Mouse (Mus musculus) hindbrain, embryonic 12.5 days (tissue): ENCODE data around the gene Ccnk. TPM values are rescaled to one million over a fixed set of nuclear protein-coding genes. Genes with fewer than 3 reads are reported as not detected.

Experiments
- ATAC-seq: fragments of 200-750 bp; cut with Nextera tagmentation; 2 replicates; pipeline ENCODE4 v1.8.0; 2017; ENCODE audit warnings: moderate TSS enrichment; ENCODE audit not compliant: low FRiP score
- H3K27ac ChIP-seq: fragments of 300-500 bp; sonication (generic); 2 replicates; pipeline ENCODE4 v1.5.1; 2016; ENCODE audit warnings: mild to moderate bottlenecking
- H3K27me3 ChIP-seq: fragments of 300-500 bp; sonication (generic); 2 replicates; pipeline ENCODE4 v1.6.1; 2016; ENCODE audit warnings: mild to moderate bottlenecking
- H3K36me3 ChIP-seq: fragments of 300-500 bp; sonication (generic); 2 replicates; pipeline ENCODE4 v1.6.1; 2016; ENCODE audit warnings: mild to moderate bottlenecking
- H3K4me1 ChIP-seq: fragments of 300-500 bp; sonication (generic); 2 replicates; pipeline ENCODE4 v1.6.1; 2016
- H3K4me2 ChIP-seq: fragments of 300-500 bp; sonication (generic); replicated peaks from 2 replicates; pipeline ENCODE4 v1.6.1; 2016; ENCODE audit warnings: mild to moderate bottlenecking
- H3K4me3 ChIP-seq: fragments of 300-500 bp; sonication (generic); 2 replicates; pipeline ENCODE4 v1.5.1; 2016; ENCODE audit warnings: mild to moderate bottlenecking
- H3K9ac ChIP-seq: fragments of 300-500 bp; sonication (generic); 2 replicates; pipeline ENCODE4 v1.6.1; 2016; ENCODE audit warnings: mild to moderate bottlenecking, moderate library complexity
- H3K9me3 ChIP-seq: fragments of 300-500 bp; sonication (generic); replicated peaks from 2 replicates; pipeline ENCODE4 v1.6.1; 2016; ENCODE audit warnings: mild to moderate bottlenecking
- WGBS: fragments of 180-500 bp; shearing (Covaris S2); methylation state at CpG from one replicate; pipeline ENCODE4 v1.1.7; 2016; 5-methylcytosine and 5-hydroxymethylcytosine counted together
- polyA plus RNA-seq: library from polyadenylated mRNA; unstranded; fragments of >200 nt; fragmentation: Nextera tagmentation; extraction: Ambion mirVana; gene quantifications from 2 replicates; pipeline ENCODE4 v1.2.1, GENCODE M21; 2016

Gene Ccnk
- 2.9 and 3.6 TPM in 2 replicates for polyA plus RNA-seq

- peak within 1 kb of the TSS; percentile 99 for H3K4me3 ChIP-seq
- H3K27ac ChIP-seq, result peak within 1 kb of the TSS; percentile 83
- H3K4me1 ChIP-seq, result peaks cover 29% of the 10 kb centered on the region
- H3K36me3 ChIP-seq, result peaks cover 26% of the 10 kb centered on the region
- peak within 1 kb of the TSS; percentile 92 for H3K9ac ChIP-seq
- H3K27me3 ChIP-seq, result no peaks in the 10 kb centered on the region
- no peaks in the 10 kb centered on the region for H3K9me3 ChIP-seq
- ATAC-seq, result peak; percentile 99
- WGBS, result under 1% methylated on average over 78 of the region's 82 CpGs
- H3K4me2 ChIP-seq, result peak within 1 kb of the TSS; percentile 89
These were observed at the start of gene Ccnk for GRCm38 (mm10) chr12:108179321-108180266. TSS of gene Ccnk (plus strand) at chr12:108179579.

- no peaks in the 10 kb centered on the region for H3K27me3 ChIP-seq
- no peak overlapping the region for H3K27ac ChIP-seq
- ATAC-seq, result no peak
- no peak overlapping the region for H3K4me2 ChIP-seq
- H3K36me3 ChIP-seq, result peaks cover 36% of the 10 kb centered on the region
- WGBS, result 90% methylated on average over 8 of the region's 8 CpGs
- H3K4me3 ChIP-seq, result no peak overlapping the region
- H3K9ac ChIP-seq, result no peak overlapping the region
- no peaks in the 10 kb centered on the region for H3K9me3 ChIP-seq
- 0 out of 2 replicates have a peak, but pooled peaks cover 3% of the 10 kb centered on the region for H3K4me1 ChIP-seq
These were observed 46.8 kb upstream of the Ccnk start for GRCm38 (mm10) chr12:108132450-108133070.

- H3K4me3 ChIP-seq, result no peak overlapping the region
- no peaks in the 10 kb centered on the region for H3K27me3 ChIP-seq
- H3K4me2 ChIP-seq, result no peak overlapping the region
- WGBS, result 64% methylated on average over 2 of the region's 2 CpGs
- H3K27ac ChIP-seq, result no peak overlapping the region
- H3K9ac ChIP-seq, result no peak overlapping the region
- H3K9me3 ChIP-seq, result no peaks in the 10 kb centered on the region
- no peak for ATAC-seq
- H3K4me1 ChIP-seq, result 0 out of 2 replicates have a peak, but pooled peaks cover 3% of the 10 kb centered on the region
- peaks cover 32% of the 10 kb centered on the region for H3K36me3 ChIP-seq
These were observed 46.2 kb upstream of the Ccnk start for GRCm38 (mm10) chr12:108133181-108133580.

GRCm38 (mm10) chr12:108135610-108136208 lies 43.7 kb upstream of the Ccnk start:
- H3K36me3 ChIP-seq, result peaks cover 21% of the 10 kb centered on the region
- ATAC-seq, result no peak
- no peak overlapping the region for H3K4me2 ChIP-seq
- no peaks in the 10 kb centered on the region for H3K9me3 ChIP-seq
- 83% methylated on average over 6 of the region's 6 CpGs for WGBS
- no peak overlapping the region for H3K4me3 ChIP-seq
- 0 out of 2 replicates have a peak, but pooled peaks cover 3% of the 10 kb centered on the region for H3K4me1 ChIP-seq
- no peak overlapping the region for H3K9ac ChIP-seq
- H3K27me3 ChIP-seq, result no peaks in the 10 kb centered on the region
- no peak overlapping the region for H3K27ac ChIP-seq

GRCm38 (mm10) chr12:108143624-108144498 lies 35.5 kb upstream of the Ccnk start:
- H3K4me2 ChIP-seq, result no peak overlapping the region
- no peak overlapping the region for H3K4me3 ChIP-seq
- peaks cover 15% of the 10 kb centered on the region; the same call in 1 of the 2 replicates for H3K36me3 ChIP-seq
- ATAC-seq, result no peak
- no peak overlapping the region for H3K9ac ChIP-seq
- no peaks in the 10 kb centered on the region for H3K4me1 ChIP-seq
- 90% methylated on average over 5 of the region's 5 CpGs for WGBS
- no peak overlapping the region for H3K27ac ChIP-seq
- H3K9me3 ChIP-seq, result no peaks in the 10 kb centered on the region
- no peaks in the 10 kb centered on the region for H3K27me3 ChIP-seq

GRCm38 (mm10) chr12:108145198-108145597 lies 34.2 kb upstream of the Ccnk start:
- Histone ChIP-seq H3K27ac (no peak overlapping the region), H3K27me3 (no peaks in the 10 kb centered on the region), H3K9ac (no peak overlapping the region), H3K9me3 (no peaks in the 10 kb centered on the region), H3K4me1 (no peaks in the 10 kb centered on the region), H3K4me3 (no peak overlapping the region), H3K36me3 (peaks cover 16% of the 10 kb centered on the region; the same call in 1 of the 2 replicates), H3K4me2 (no peak overlapping the region)
- 98% methylated on average over 3 of the region's 3 CpGs for WGBS
- ATAC-seq, result no peak

- Histone ChIP-seq H3K9ac (no peak overlapping the region), H3K4me3 (no peak overlapping the region), H3K4me2 (no peak overlapping the region), H3K36me3 (peaks cover 14% of the 10 kb centered on the region; the same call in 1 of the 2 replicates), H3K9me3 (no peaks in the 10 kb centered on the region), H3K4me1 (no peaks in the 10 kb centered on the region), H3K27me3 (no peaks in the 10 kb centered on the region), H3K27ac (no peak overlapping the region)
- no peak for ATAC-seq
- 71% methylated on average over 3 of the region's 3 CpGs for WGBS
These were observed 29.6 kb upstream of the Ccnk start for GRCm38 (mm10) chr12:108149764-108150163.

- Histone ChIP-seq H3K27ac (no peak overlapping the region), H3K27me3 (no peaks in the 10 kb centered on the region), H3K36me3 (peaks cover 18% of the 10 kb centered on the region), H3K4me1 (no peaks in the 10 kb centered on the region), H3K9me3 (no peaks in the 10 kb centered on the region), H3K4me3 (no peak overlapping the region), H3K4me2 (no peak overlapping the region), H3K9ac (no peak overlapping the region)
- 92% methylated on average over 2 of the region's 2 CpGs for WGBS
- no peak for ATAC-seq
These were observed 26.6 kb upstream of the Ccnk start for GRCm38 (mm10) chr12:108152743-108153142.

- H3K36me3 ChIP-seq, result peaks cover 38% of the 10 kb centered on the region
- H3K9me3 ChIP-seq, result no peaks in the 10 kb centered on the region
These were observed 19.5 kb upstream of the Ccnk start for GRCm38 (mm10) chr12:108159863-108160262.

GRCm38 (mm10) chr12:108162036-108162435 lies 17.3 kb upstream of the Ccnk start:
- H3K27me3 ChIP-seq, result no peaks in the 10 kb centered on the region
- no peaks in the 10 kb centered on the region for H3K4me1 ChIP-seq
- no peak overlapping the region for H3K9ac ChIP-seq
- H3K9me3 ChIP-seq, result no peaks in the 10 kb centered on the region
- H3K36me3 ChIP-seq, result peaks cover 29% of the 10 kb centered on the region
- no peak overlapping the region for H3K4me3 ChIP-seq
- H3K27ac ChIP-seq, result no peak overlapping the region
- WGBS, result 94% methylated on average over 1 of the region's 1 CpGs
- no peak overlapping the region for H3K4me2 ChIP-seq
- no peak for ATAC-seq

More at GRCm38 (mm10) chr12:108159863-108160262, 19.5 kb upstream of the Ccnk start:
- no peak for ATAC-seq
- H3K9ac ChIP-seq, result no peak overlapping the region
- no peak overlapping the region for H3K27ac ChIP-seq
- no peaks in the 10 kb centered on the region for H3K27me3 ChIP-seq
- H3K4me1 ChIP-seq, result no peaks in the 10 kb centered on the region
- H3K4me3 ChIP-seq, result no peak overlapping the region
- no peak overlapping the region for H3K4me2 ChIP-seq

- H3K27ac ChIP-seq, result no peak overlapping the region
- H3K27me3 ChIP-seq, result no peaks in the 10 kb centered on the region
- H3K4me1 ChIP-seq, result no peaks in the 10 kb centered on the region
- H3K4me2 ChIP-seq, result no peak overlapping the region
- H3K36me3 ChIP-seq, result peaks cover 29% of the 10 kb centered on the region
- no peak overlapping the region for H3K9ac ChIP-seq
- 77% methylated on average over 3 of the region's 3 CpGs for WGBS
- no peak overlapping the region for H3K4me3 ChIP-seq
- no peak for ATAC-seq
- no peaks in the 10 kb centered on the region for H3K9me3 ChIP-seq
These were observed 15.7 kb upstream of the Ccnk start for GRCm38 (mm10) chr12:108163706-108164105.
